Mouse (Mus musculus): Measurements from ENCODE around the gene Slc25a53. TPM values are rescaled to one million over a fixed set of nuclear protein-coding genes. Genes with fewer than 3 reads are reported as not detected.

Gene Slc25a53
- total RNA-seq (2014; rRNA removed) = 1.5 and 1.6 TPM in 2 replicates
- 0.81 and 0.92 TPM in 2 replicates for polyA plus RNA-seq (2012; rRNA removed)

- Histone ChIP-seq H3K9ac (ENCODE audit: low read depth, low read length) (peak within 1 kb of the TSS; percentile 67), H3K79me2 (ENCODE audit: control insufficient read depth, insufficient read depth, low read length) (no peaks in the 10 kb centered on the region), H3K36me3 (ENCODE audit: control insufficient read depth, insufficient read depth, low read length) (no peaks in the 10 kb centered on the region), H3K4me3 (ENCODE audit: insufficient read depth, low read depth, low read length) (peak within 1 kb of the TSS; percentile 66), H3K27me3 (ENCODE audit: control insufficient read depth, insufficient read depth, low read length) (no peaks in the 10 kb centered on the region), H3K4me1 (ENCODE audit: control insufficient read depth, insufficient read depth, low read length) (no peaks in the 10 kb centered on the region; the same call in 1 of the 2 replicates), H3K27ac (replicated peaks; ENCODE audit: insufficient read depth, low read depth, low read length) (peak within 1 kb of the TSS; percentile 69)
- no peak for TF ChIP-seq POLR2A (IDR thresholded peaks at IDR 0.05; ENCODE audit: extremely low read depth, insufficient read depth, low read length)
- no peak for TF ChIP-seq CTCF (IDR thresholded peaks at IDR 0.05; ENCODE audit: low read depth, low read length)
- 0% methylated on average over 31 of the region's 31 CpGs for WGBS
- DNase-seq (ENCODE audit: extremely low read depth, low read depth, low spot score) = peak; percentile 63
Measured at GRCm38 (mm10) chrX:137038000-137038483, at the start of gene Slc25a53. Gene Slc25a53 (minus strand): TSS chrX:137038302.

GRCm38 (mm10) chrX:137063202-137063601 lies 25.1 kb upstream of the Slc25a53 start:
- WGBS = 87% methylated on average over 9 of the region's 9 CpGs
- no peaks in the 10 kb centered on the region for H3K36me3 ChIP-seq (ENCODE audit: control insufficient read depth, insufficient read depth, low read length)
- no peak for DNase-seq (ENCODE audit: extremely low read depth, low read depth, low spot score)
- H3K79me2 ChIP-seq (ENCODE audit: control insufficient read depth, insufficient read depth, low read length) = no peaks in the 10 kb centered on the region
- H3K27ac ChIP-seq (replicated peaks; ENCODE audit: insufficient read depth, low read depth, low read length) = no peak overlapping the region
- TF ChIP-seq CTCF (IDR thresholded peaks at IDR 0.05; ENCODE audit: low read depth, low read length) = no peak
- TF ChIP-seq POLR2A (IDR thresholded peaks at IDR 0.05; ENCODE audit: extremely low read depth, insufficient read depth, low read length) = no peak
- no peak overlapping the region for H3K4me3 ChIP-seq (ENCODE audit: insufficient read depth, low read depth, low read length)
- H3K4me1 ChIP-seq (ENCODE audit: control insufficient read depth, insufficient read depth, low read length) = no peaks in the 10 kb centered on the region
- no peak overlapping the region for H3K9ac ChIP-seq (ENCODE audit: low read depth, low read length)
- H3K27me3 ChIP-seq (ENCODE audit: control insufficient read depth, insufficient read depth, low read length) = no peaks in the 10 kb centered on the region

- peak within 1 kb of the TSS; percentile 90 for H3K9ac ChIP-seq (ENCODE audit: low read depth, low read length)
- H3K4me3 ChIP-seq (ENCODE audit: insufficient read depth, low read depth, low read length) = peak within 1 kb of the TSS; percentile 97
- 0% methylated on average over 34 of the region's 62 CpGs for WGBS
- no peaks in the 10 kb centered on the region for H3K36me3 ChIP-seq (ENCODE audit: control insufficient read depth, insufficient read depth, low read length)
- DNase-seq (ENCODE audit: extremely low read depth, low read depth, low spot score) = peak; percentile 55
- peaks cover 2% of the 10 kb centered on the region; the same call in 1 of the 2 replicates for H3K4me1 ChIP-seq (ENCODE audit: control insufficient read depth, insufficient read depth, low read length)
- TF ChIP-seq CTCF (IDR thresholded peaks at IDR 0.05; ENCODE audit: low read depth, low read length) (peak; percentile 73), POLR2A (IDR thresholded peaks at IDR 0.05; ENCODE audit: extremely low read depth, insufficient read depth, low read length) (no peak)
- 0 out of 2 replicates have a peak within 1 kb of the TSS, but pooled peaks have one; percentile 30 for H3K27ac ChIP-seq (replicated peaks; ENCODE audit: insufficient read depth, low read depth, low read length)
- H3K79me2 ChIP-seq (ENCODE audit: control insufficient read depth, insufficient read depth, low read length) = no peaks in the 10 kb centered on the region; the same call in 1 of the 2 replicates
- H3K27me3 ChIP-seq (ENCODE audit: control insufficient read depth, insufficient read depth, low read length) = no peaks in the 10 kb centered on the region
Measured at GRCm38 (mm10) chrX:137049425-137050225, 11.5 kb upstream of the Slc25a53 start, which contains the start of gene Fam199x. Gene Fam199x (plus strand): TSS chrX:137049594.

GRCm38 (mm10) chrX:137049060-137049424 lies 10.9 kb upstream of the Slc25a53 start:
- Histone ChIP-seq H3K4me3 (ENCODE audit: insufficient read depth, low read depth, low read length) (peak overlapping the region; percentile 97; the same call in 1 of the 2 replicates), H3K4me1 (ENCODE audit: control insufficient read depth, insufficient read depth, low read length) (peaks cover 2% of the 10 kb centered on the region; the same call in 1 of the 2 replicates), H3K79me2 (ENCODE audit: control insufficient read depth, insufficient read depth, low read length) (no peaks in the 10 kb centered on the region; the same call in 1 of the 2 replicates), H3K27ac (replicated peaks; ENCODE audit: insufficient read depth, low read depth, low read length) (no peak overlapping the region), H3K27me3 (ENCODE audit: control insufficient read depth, insufficient read depth, low read length) (no peaks in the 10 kb centered on the region), H3K36me3 (ENCODE audit: control insufficient read depth, insufficient read depth, low read length) (no peaks in the 10 kb centered on the region), H3K9ac (ENCODE audit: low read depth, low read length) (peak overlapping the region; percentile 52; the same call in 1 of the 2 replicates)
- 22% methylated on average over 9 of the region's 11 CpGs for WGBS
- no peak for DNase-seq (ENCODE audit: extremely low read depth, low read depth, low spot score)
- TF ChIP-seq POLR2A (IDR thresholded peaks at IDR 0.05; ENCODE audit: extremely low read depth, insufficient read depth, low read length) (no peak), CTCF (IDR thresholded peaks at IDR 0.05; ENCODE audit: low read depth, low read length) (no peak)

GRCm38 (mm10) chrX:137038502-137038901 lies 400 bp upstream of the Slc25a53 start:
- H3K9ac ChIP-seq (ENCODE audit: low read depth, low read length) = no peak overlapping the region; the same call in 1 of the 2 replicates
- 35% methylated on average over 7 of the region's 7 CpGs for WGBS
- H3K27me3 ChIP-seq (ENCODE audit: control insufficient read depth, insufficient read depth, low read length) = no peaks in the 10 kb centered on the region
- no peak for TF ChIP-seq CTCF (IDR thresholded peaks at IDR 0.05; ENCODE audit: low read depth, low read length)
- TF ChIP-seq POLR2A (IDR thresholded peaks at IDR 0.05; ENCODE audit: extremely low read depth, insufficient read depth, low read length) = no peak
- H3K4me3 ChIP-seq (ENCODE audit: insufficient read depth, low read depth, low read length) = peak overlapping the region; percentile 66
- no peaks in the 10 kb centered on the region for H3K36me3 ChIP-seq (ENCODE audit: control insufficient read depth, insufficient read depth, low read length)
- H3K27ac ChIP-seq (replicated peaks; ENCODE audit: insufficient read depth, low read depth, low read length) = peak overlapping the region; percentile 69; the same call in 1 of the 2 replicates
- no peak for DNase-seq (ENCODE audit: extremely low read depth, low read depth, low spot score)
- no peaks in the 10 kb centered on the region for H3K79me2 ChIP-seq (ENCODE audit: control insufficient read depth, insufficient read depth, low read length)
- no peaks in the 10 kb centered on the region; the same call in 1 of the 2 replicates for H3K4me1 ChIP-seq (ENCODE audit: control insufficient read depth, insufficient read depth, low read length)
